Mouse (Mus musculus) ES-E14 (cell line): ENCODE measurements around the gene Hspbp1.

Experiments
- CHD2 ChIP-seq: IDR thresholded peaks from 2 replicates; pipeline ENCODE4 v1.6.1; 2014; ENCODE audit warnings: mild to moderate bottlenecking, low read depth, low read length, inconsistent platforms
- MAFK ChIP-seq: IDR thresholded peaks from 2 replicates; pipeline ENCODE4 v1.6.1; 2014; ENCODE audit warnings: mild to moderate bottlenecking, low read depth, low read length, inconsistent platforms; ENCODE audit not compliant: insufficient read depth
- ZNF384 ChIP-seq: IDR thresholded peaks from 2 replicates; pipeline ENCODE4 v1.6.1; 2012; ENCODE audit warnings: low read depth, low read length, inconsistent platforms

- TF ChIP-seq MAFK (no peak), ZNF384 (no peak), CHD2 (no peak)
These were observed 10.6 kb downstream of the Hspbp1 start for GRCm38 (mm10) chr7:4674114-4674731.
